Mouse (Mus musculus): ENCODE measurements around the gene Gm9573.

DNA sequence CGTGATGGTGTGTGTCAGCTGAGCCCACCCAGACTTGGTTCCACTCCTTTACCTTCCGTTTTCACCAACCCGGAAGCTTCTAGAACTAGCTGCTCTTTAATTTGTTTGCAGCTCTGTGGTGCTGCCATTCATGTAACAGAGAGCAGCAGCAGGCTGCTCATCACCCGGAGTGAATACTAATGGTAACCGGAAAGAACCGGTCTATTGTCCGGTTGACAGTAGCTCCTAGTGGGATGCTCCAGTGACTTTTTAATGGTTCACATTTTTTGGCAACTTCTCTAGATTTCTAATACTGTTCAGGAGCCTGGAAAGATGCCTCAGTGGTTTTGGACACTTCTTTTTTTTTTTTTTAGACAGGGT is 35.2 kb downstream of the Gm9573 start:
- TF ChIP-seq EP300 (IDR thresholded peaks at IDR 0.05; ENCODE audit: low read depth) (no peak), CTCF (IDR thresholded peaks at IDR 0.05; ENCODE audit: low read depth) (no peak)

Data from heart, postnatal 0 days (tissue).